Mouse (Mus musculus) liver, embryonic 15.5 days (tissue): ENCODE results near the gene Ulk1. TPM values are rescaled to one million over a fixed set of nuclear protein-coding genes. Genes with fewer than 3 reads are reported as not detected.

Experiments
- ATAC-seq: fragments of 200-750 bp; cut with Nextera tagmentation; 2 replicates; pipeline ENCODE4 v1.8.0; 2017; ENCODE audit warnings: moderate number of reproducible peaks, mild to moderate bottlenecking, moderate library complexity; ENCODE audit not compliant: insufficient read depth
- H3K27ac ChIP-seq: fragments of 300-500 bp; sonication (generic); replicated peaks from 2 replicates; pipeline ENCODE4 v1.5.1; 2015; ENCODE audit warnings: mild to moderate bottlenecking, inconsistent platforms
- H3K27me3 ChIP-seq: fragments of 300-500 bp; sonication (generic); 2 replicates; pipeline ENCODE4 v1.6.1; 2015; ENCODE audit warnings: mild to moderate bottlenecking, inconsistent platforms
- H3K36me3 ChIP-seq: fragments of 300-500 bp; sonication (generic); replicated peaks from 2 replicates; pipeline ENCODE4 v1.6.1; 2015; ENCODE audit warnings: moderate library complexity, mild to moderate bottlenecking, inconsistent platforms
- H3K4me1 ChIP-seq: fragments of 300-500 bp; sonication (generic); replicated peaks from 2 replicates; pipeline ENCODE4 v1.6.1; 2015; ENCODE audit warnings: inconsistent platforms
- H3K4me2 ChIP-seq: fragments of 300-500 bp; sonication (generic); 2 replicates; pipeline ENCODE4 v1.6.1; 2015; ENCODE audit warnings: moderate library complexity, mild to moderate bottlenecking, inconsistent platforms
- H3K4me3 ChIP-seq: fragments of 300-500 bp; sonication (generic); replicated peaks from 2 replicates; pipeline ENCODE4 v1.5.1; 2015; ENCODE audit warnings: mild to moderate bottlenecking, inconsistent platforms
- H3K9ac ChIP-seq: fragments of 300-500 bp; sonication (generic); 2 replicates; pipeline ENCODE4 v1.6.1; 2015; ENCODE audit warnings: moderate library complexity, mild to moderate bottlenecking, inconsistent platforms
- H3K9me3 ChIP-seq: fragments of 300-500 bp; sonication (generic); replicated peaks from 2 replicates; pipeline ENCODE4 v1.6.1; 2016; ENCODE audit warnings: inconsistent platforms
- WGBS: fragments of 180-500 bp; shearing (Covaris S2); methylation state at CpG from one replicate; pipeline ENCODE4 v1.1.7; 2015; ENCODE audit warnings: mixed read lengths; ENCODE audit not compliant: insufficient replicate concordance; 5-methylcytosine and 5-hydroxymethylcytosine counted together
- polyA plus RNA-seq: library from polyadenylated mRNA; unstranded; fragments of >200 nt; fragmentation: Nextera tagmentation; extraction: Ambion mirVana; gene quantifications from 2 replicates; pipeline ENCODE4 v1.2.1, GENCODE M21; 2015

Gene Ulk1
- polyA plus RNA-seq, 1 experiment from 2014 or later, result 11.6 TPM

DNA sequence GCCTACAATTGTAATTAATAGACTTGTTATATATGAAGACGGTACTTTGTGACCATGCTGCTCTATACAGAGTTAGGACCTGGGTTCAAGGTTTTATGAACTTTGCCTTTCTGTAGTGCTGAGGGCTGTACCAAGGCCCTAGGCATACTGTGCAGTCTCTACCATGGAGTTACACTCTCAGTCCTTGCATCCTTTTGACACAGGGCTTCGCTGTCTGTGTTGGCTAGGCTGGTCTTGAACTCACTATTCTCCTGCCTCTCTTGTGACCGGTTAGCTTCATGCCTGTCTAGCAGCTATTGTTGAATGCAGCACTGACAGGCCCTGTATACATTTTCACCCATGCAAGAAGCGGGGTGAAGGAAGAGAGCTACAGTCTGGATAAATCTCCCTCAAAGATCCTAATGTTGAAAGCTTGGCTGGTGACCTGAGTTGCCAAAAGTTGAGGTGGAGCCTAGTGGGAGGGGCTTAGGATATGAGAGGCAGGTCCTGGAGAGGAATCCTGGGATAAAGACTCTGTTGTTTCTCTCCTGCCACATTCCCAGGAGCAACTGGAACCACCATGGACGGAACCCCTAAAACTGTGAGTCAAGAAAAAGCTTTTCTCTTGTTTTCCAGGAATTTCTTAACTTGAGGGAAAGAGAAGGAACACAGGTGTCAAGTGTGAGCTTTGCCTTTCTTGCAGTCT, 21.3 kb upstream of the Ulk1 start:
- Histone ChIP-seq H3K36me3 (peaks cover 66% of the 10 kb centered on the region), H3K27ac (no peak overlapping the region), H3K4me3 (no peak overlapping the region), H3K9me3 (no peaks in the 10 kb centered on the region), H3K9ac (no peak overlapping the region), H3K4me1 (peaks cover 28% of the 10 kb centered on the region), H3K4me2 (no peak overlapping the region), H3K27me3 (no peaks in the 10 kb centered on the region)
- 84% methylated on average over 5 of the region's 5 CpGs for WGBS
- no peak for ATAC-seq

DNA sequence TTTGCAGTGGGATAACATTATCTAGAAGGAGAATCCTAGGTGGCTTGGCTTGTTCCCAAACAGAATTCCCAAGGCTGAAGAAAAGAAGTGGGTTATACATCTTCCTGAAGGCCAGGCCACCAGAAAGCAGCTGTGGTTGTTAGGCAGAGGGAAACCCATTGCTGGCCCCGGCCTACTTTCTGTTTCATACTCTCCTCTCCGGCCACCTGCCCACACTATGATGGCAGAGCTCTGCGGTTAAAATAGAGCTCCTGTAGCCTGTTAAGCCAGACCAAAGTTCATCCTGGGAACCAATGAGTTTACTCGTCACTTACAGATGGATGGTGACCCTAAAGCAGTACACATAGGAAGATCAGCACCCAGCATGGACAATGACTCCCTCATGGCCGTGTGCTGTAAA, 17.7 kb upstream of the Ulk1 start:
- H3K4me2 ChIP-seq, result no peak overlapping the region
- H3K9me3 ChIP-seq, result no peaks in the 10 kb centered on the region
- no peaks in the 10 kb centered on the region for H3K27me3 ChIP-seq
- H3K36me3 ChIP-seq, result peaks cover 46% of the 10 kb centered on the region
- 77% methylated on average over 5 of the region's 5 CpGs for WGBS
- peaks cover 3% of the 10 kb centered on the region; the same call in 1 of the 2 replicates for H3K4me1 ChIP-seq
- H3K9ac ChIP-seq, result no peak overlapping the region
- ATAC-seq, result 0 out of 2 replicates have a peak, but pooled peaks have one; percentile 5
- H3K27ac ChIP-seq, result no peak overlapping the region
- H3K4me3 ChIP-seq, result no peak overlapping the region

DNA sequence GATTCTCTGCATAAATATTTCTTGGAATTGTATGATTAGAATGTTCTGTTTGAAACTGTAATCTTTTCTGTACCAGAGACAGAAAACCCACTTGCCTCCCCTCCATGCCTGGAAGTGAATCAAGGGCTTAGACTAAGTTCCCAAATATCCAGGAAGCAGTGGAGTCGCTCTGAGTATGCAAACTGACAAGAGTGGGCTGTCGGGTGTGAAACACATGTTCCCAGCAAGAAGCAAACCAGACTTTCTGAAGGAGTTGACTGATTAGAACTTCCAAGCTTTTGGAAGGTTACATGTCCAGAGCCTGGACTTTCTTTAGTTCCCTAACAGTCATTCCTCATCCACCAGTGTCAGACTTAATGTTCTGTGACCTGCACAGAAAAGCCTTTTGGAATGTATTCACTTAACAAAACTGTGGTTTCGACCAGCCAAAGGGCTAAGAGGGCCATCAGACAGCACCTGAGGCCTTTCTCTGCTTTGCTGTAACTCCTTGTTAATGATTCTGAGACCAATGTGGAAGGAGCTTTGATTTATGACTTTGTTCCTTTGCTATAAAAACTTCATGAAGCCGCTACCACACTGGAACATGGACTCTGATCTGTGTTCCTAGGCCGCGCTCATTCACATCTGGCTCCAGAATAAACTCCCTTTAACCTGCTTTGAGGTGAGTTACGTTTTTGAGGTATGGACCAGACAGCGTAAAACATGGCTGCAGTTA, 17.0 kb upstream of the Ulk1 start:
- ATAC-seq, result no peak
- WGBS, result 82% methylated on average over 8 of the region's 8 CpGs
- peaks cover 3% of the 10 kb centered on the region; the same call in 1 of the 2 replicates for H3K4me1 ChIP-seq
- no peaks in the 10 kb centered on the region for H3K9me3 ChIP-seq
- H3K4me3 ChIP-seq, result no peak overlapping the region
- H3K9ac ChIP-seq, result no peak overlapping the region
- peaks cover 3% of the 10 kb centered on the region; the same call in 1 of the 2 replicates for H3K27me3 ChIP-seq
- peaks cover 39% of the 10 kb centered on the region for H3K36me3 ChIP-seq
- no peak overlapping the region for H3K4me2 ChIP-seq
- no peak overlapping the region for H3K27ac ChIP-seq

DNA sequence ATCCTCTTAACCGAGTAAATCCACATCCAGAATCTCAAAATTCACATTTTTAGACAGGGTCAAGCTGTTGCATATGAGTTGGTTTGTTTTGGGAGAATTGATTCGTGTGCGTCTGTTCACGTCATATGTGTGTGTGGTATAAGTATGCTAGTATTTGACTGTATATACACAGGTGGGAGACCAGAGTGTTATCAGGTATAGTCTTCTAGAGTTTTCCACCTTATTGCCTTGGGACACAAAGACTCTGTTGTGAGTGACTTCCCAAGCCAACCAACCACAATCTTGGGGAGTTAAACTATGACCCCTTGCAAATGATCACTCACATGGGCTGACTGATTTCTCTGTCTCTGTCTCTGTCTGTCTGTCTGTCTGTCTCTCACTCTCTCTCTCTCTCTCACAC, 14.5 kb upstream of the Ulk1 start:
- H3K27ac ChIP-seq, result no peak overlapping the region
- 69% methylated on average over 4 of the region's 4 CpGs for WGBS
- no peak for ATAC-seq
- peaks cover 6% of the 10 kb centered on the region; the same call in 1 of the 2 replicates for H3K27me3 ChIP-seq
- no peak overlapping the region for H3K4me3 ChIP-seq
- H3K4me1 ChIP-seq, result 0 out of 2 replicates have a peak, but pooled peaks cover 3% of the 10 kb centered on the region
- no peaks in the 10 kb centered on the region for H3K9me3 ChIP-seq
- no peak overlapping the region for H3K4me2 ChIP-seq
- no peak overlapping the region for H3K9ac ChIP-seq
- H3K36me3 ChIP-seq, result peaks cover 18% of the 10 kb centered on the region

DNA sequence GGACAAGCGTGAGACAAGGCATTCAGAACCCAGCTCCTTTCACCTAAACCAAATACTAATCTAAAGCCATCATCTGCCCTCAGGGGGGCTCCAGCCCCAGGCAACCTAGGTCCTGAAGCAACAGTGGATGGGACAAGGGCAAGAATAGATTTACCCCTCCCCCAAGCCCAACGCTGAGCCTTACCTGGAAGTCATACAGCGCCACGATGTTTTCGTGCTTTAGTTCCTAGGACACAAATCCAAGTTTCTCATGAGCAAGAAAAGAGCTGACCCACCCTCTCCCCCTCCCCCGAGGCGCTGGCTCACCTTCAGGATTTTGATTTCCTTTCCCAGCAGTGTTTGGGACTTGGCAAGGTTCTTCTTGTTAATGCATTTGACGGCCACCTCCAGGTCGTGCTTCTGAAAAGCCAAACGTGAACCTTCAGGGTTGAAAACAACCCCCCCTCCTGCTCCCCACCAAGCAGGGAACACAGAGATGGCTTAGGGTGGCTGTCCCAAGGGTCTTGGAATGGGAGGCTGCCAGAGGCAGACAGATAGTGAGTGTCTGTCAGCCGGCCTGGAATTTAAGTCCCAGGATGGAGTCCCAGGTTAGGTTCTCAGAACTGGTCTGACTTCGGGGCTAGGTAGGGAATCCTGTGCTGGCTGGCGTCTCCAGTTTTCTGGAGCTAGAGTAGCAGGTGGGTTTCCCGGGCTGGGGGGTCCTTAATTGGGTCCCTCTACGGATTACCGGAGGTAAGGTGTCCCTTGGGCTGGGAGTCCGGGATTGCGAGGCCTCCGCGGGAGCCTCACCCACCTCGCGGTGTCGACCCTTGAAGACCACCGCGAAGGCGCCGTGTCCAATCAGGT, 853 bp downstream of the Ulk1 start:
- H3K27me3 ChIP-seq, result no peaks in the 10 kb centered on the region
- peaks cover 32% of the 10 kb centered on the region for H3K36me3 ChIP-seq
- peak overlapping the region; percentile 99 for H3K9ac ChIP-seq
- no peak for ATAC-seq
- 2% methylated on average over 27 of the region's 27 CpGs for WGBS
- peak overlapping the region; percentile 88 for H3K4me2 ChIP-seq
- H3K27ac ChIP-seq, result peak overlapping the region; percentile 93
- H3K9me3 ChIP-seq, result no peaks in the 10 kb centered on the region
- H3K4me3 ChIP-seq, result peak overlapping the region; percentile 96
- H3K4me1 ChIP-seq, result peaks cover 60% of the 10 kb centered on the region

DNA sequence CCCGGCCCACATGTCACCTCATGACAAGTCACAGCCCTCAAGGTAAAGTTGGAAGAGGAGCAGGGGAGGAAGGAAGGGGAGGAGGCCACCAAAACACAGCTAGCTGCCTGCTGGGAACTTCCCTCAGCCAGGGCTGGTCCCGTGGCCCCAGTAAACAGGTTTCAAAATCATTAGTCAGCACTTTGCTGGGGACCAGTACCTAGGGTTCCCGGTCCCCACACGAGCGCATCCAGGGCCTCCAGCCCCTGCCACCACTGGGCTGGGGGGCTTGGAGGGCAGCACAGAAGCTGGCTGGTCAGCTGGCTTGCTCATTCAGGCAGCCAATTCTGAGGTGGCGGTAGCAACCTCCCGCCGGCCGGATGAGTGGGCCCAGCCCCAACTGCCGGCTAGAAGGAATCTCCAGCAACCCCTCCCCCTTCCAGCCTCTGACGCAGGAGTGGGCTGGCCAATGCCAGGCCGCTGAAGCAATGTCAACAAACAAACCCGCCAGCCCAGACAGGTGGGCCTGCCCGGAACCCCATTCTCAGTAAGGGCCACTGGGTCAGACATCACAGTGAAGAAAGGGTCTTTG, 1.8 kb downstream of the Ulk1 start:
- H3K27me3 ChIP-seq, result no peaks in the 10 kb centered on the region
- peaks cover 35% of the 10 kb centered on the region for H3K36me3 ChIP-seq
- peak overlapping the region; percentile 96 for H3K4me3 ChIP-seq
- peak; percentile 75 for ATAC-seq
- under 1% methylated on average over 14 of the region's 14 CpGs for WGBS
- no peaks in the 10 kb centered on the region for H3K9me3 ChIP-seq
- H3K4me1 ChIP-seq, result peaks cover 69% of the 10 kb centered on the region
- peak overlapping the region; percentile 88 for H3K4me2 ChIP-seq
- peak overlapping the region; percentile 99 for H3K9ac ChIP-seq
- H3K27ac ChIP-seq, result peak overlapping the region; percentile 93

DNA sequence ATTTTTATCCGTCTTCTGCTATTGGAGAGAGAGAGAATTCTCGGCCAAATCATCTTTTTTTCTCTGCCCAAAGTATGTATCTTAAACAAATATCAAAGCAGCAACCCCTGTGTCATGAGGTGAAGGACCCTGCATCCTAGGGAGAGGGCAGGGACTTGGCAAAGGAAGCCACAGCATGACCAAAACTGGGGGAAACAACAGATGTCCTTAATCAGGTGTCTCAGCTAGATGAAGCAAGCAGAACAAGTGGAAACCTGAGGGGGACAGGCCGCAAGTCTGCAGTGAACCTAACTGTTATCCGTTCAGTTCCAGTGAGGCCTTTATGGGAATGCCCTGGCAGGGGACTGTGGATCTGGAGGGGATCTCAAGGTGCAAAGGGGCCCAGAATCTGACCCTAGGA, 2.4 kb downstream of the Ulk1 start:
- Histone ChIP-seq H3K27ac (peak overlapping the region; percentile 93), H3K4me3 (peak overlapping the region; percentile 96), H3K4me2 (peak overlapping the region; percentile 88), H3K4me1 (peaks cover 76% of the 10 kb centered on the region), H3K36me3 (peaks cover 39% of the 10 kb centered on the region), H3K27me3 (no peaks in the 10 kb centered on the region), H3K9ac (peak overlapping the region; percentile 99), H3K9me3 (no peaks in the 10 kb centered on the region)
- ATAC-seq, result no peak
- 83% methylated on average over 4 of the region's 4 CpGs for WGBS

DNA sequence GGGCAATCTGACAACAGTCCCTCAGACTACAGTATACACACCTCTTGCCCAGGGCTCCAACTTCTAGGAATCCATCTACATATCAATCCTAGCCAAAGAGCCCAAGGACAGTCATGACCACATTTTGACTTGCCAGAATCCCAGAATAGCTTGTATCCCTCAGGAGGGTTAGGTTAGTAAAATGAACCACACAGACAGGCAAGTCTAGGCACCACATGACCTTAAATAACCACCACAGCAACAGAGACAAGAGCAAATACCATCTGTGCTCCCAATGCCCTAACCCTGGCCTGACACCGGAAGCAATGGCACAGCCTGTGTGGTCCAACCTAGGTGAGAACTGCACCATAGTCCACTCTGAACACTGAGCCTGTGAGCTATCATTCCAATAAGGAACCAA, 3.2 kb downstream of the Ulk1 start:
- Histone ChIP-seq H3K4me1 (peaks cover 84% of the 10 kb centered on the region), H3K27ac (peak overlapping the region; percentile 93), H3K36me3 (peaks cover 45% of the 10 kb centered on the region), H3K9ac (no peak overlapping the region), H3K4me2 (peak overlapping the region; percentile 88), H3K9me3 (no peaks in the 10 kb centered on the region), H3K4me3 (peak overlapping the region; percentile 96; the same call in 1 of the 2 replicates), H3K27me3 (no peaks in the 10 kb centered on the region)
- ATAC-seq, result no peak
- WGBS, result 83% methylated on average over 1 of the region's 1 CpGs

DNA sequence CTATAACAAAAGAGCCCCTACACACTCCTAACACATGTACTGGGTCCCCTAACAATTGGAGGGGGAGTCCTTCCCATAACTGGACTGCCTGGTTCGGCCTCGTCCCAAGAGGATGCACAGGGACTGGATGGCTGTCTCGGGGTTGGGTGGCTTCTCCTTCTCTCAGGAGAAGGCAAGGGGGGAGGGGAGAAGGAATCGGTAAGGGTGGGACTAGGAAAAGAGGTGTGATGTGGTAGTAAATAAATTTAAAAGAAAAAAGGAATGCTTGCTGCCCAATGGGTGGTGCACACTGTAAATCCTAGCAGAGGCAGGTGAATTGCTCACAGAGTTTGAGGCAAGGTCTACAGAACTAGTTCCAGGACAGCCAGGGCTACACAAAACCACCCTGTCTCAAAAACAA, 3.7 kb downstream of the Ulk1 start:
- no peak for ATAC-seq
- Histone ChIP-seq H3K27ac (no peak overlapping the region), H3K4me2 (0 out of 2 replicates have a peak overlapping the region, but pooled peaks have one; percentile 88), H3K9me3 (no peaks in the 10 kb centered on the region), H3K36me3 (peaks cover 51% of the 10 kb centered on the region), H3K4me1 (peaks cover 89% of the 10 kb centered on the region), H3K4me3 (no peak overlapping the region), H3K27me3 (no peaks in the 10 kb centered on the region), H3K9ac (no peak overlapping the region)
- WGBS, result 77% methylated on average over 4 of the region's 4 CpGs

DNA sequence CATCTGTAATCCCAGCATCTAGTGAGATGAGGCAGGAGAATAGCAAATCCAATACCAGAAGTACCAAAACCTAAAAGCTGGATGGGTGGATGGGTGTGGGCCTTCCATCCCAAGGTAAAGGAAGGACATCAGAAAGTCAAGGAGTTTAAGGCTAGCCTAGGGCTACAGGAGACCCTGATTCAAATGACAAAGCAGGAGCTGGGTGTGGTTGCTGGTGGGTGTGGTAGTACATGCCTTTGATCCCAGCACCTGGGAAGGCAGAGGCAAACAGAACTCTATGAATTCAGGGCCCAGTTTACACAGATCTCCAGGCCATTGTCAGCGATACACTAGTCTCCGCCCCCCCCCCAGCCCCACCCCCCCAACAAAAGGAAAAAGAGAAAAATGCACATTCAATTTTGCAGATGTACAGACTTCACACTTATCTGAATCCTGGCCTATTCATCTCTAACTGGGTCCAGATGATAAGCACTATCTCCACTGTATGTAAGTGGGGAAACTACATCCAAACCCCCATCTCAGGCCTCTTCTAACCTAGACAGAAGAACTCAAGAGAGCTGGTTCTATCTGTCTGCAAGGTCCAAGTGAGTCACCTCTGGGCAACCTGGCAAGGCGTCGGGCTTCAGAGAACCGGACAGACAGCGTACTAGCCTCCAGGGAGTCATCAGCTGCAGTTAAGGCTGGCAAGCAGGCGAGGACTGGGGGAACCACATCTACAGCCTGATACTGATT, 5.7 kb downstream of the Ulk1 start:
- no peaks in the 10 kb centered on the region for H3K9me3 ChIP-seq
- ATAC-seq, result no peak; the same call in 1 of the 2 replicates
- H3K9ac ChIP-seq, result peak overlapping the region; percentile 26; the same call in 1 of the 2 replicates
- H3K4me2 ChIP-seq, result peak overlapping the region; percentile 51
- peak overlapping the region; percentile 76 for H3K27ac ChIP-seq
- peaks cover 70% of the 10 kb centered on the region for H3K36me3 ChIP-seq
- peak overlapping the region; percentile 14 for H3K4me3 ChIP-seq
- H3K4me1 ChIP-seq, result peaks cover 97% of the 10 kb centered on the region
- WGBS, result 31% methylated on average over 7 of the region's 7 CpGs
- no peaks in the 10 kb centered on the region for H3K27me3 ChIP-seq
